ENCODE assay signal across 18 mouse cellular contexts in genomic region chr16:13612571-13612970, GRCm38 (mm10).
"Had no signal": no experiment of that assay in that cellular context is flagged by ENCODE, and none has a peak within 500 bp of the region (broad histone marks: within the 10 kb centered on the region; RNA-seq: fewer than 3 reads in every experiment).

No protein-coding gene starts in this region.

- ATAC-seq: liver, embryonic 12.5 days had no signal

- H3K9me3 ChIP-seq: hindbrain, embryonic 10.5 days; hindbrain, embryonic 12.5 days; kidney, embryonic 15.5 days; limb, embryonic 13.5 days; limb, embryonic 15.5 days; liver, embryonic 12.5 days had no signal

- H3K4me2 ChIP-seq: heart, embryonic 11.5 days; hindbrain, embryonic 12.5 days; hindbrain, embryonic 14.5 days; kidney, embryonic 15.5 days; limb, embryonic 13.5 days; limb, embryonic 15.5 days; liver, embryonic 12.5 days had no signal

- H3K9ac ChIP-seq: hindbrain, embryonic 12.5 days; hindbrain, embryonic 14.5 days; kidney, embryonic 15.5 days; limb, embryonic 13.5 days; limb, embryonic 15.5 days; liver, embryonic 12.5 days; liver, embryonic 14.5 days had no signal

- H3K27ac ChIP-seq: heart, adult 2 months; hindbrain, embryonic 10.5 days; hindbrain, embryonic 12.5 days; hindbrain, embryonic 14.5 days; kidney, embryonic 15.5 days; kidney, postnatal 0 days; limb, embryonic 13.5 days; limb, embryonic 15.5 days; liver, embryonic 12.5 days; liver, embryonic 14.5 days had no signal

- H3K4me1 ChIP-seq: hindbrain, embryonic 10.5 days; hindbrain, embryonic 12.5 days; limb, embryonic 13.5 days; limb, embryonic 15.5 days; liver, embryonic 12.5 days had no signal

- H3K4me3 ChIP-seq: heart, adult 2 months; hindbrain, embryonic 10.5 days; hindbrain, embryonic 12.5 days; kidney, embryonic 15.5 days; limb, embryonic 13.5 days; limb, embryonic 15.5 days; liver, embryonic 12.5 days had no signal

- DNase-seq: gastrocnemius, postnatal 36 days; heart, adult 2 months; kidney, adult 11 months; kidney, adult 2 months; kidney, adult 9 months; kidney, postnatal 14 days; layer of hippocampus, postnatal 36 days; left cerebral cortex, postnatal 4 days had no signal

- H3K27me3 ChIP-seq: hindbrain, embryonic 12.5 days; kidney, embryonic 15.5 days; limb, embryonic 13.5 days; limb, embryonic 15.5 days; liver, embryonic 12.5 days had no signal
